Comparison of ENCODE assay signal across 9 mouse cellular contexts in the genomic region with DNA sequence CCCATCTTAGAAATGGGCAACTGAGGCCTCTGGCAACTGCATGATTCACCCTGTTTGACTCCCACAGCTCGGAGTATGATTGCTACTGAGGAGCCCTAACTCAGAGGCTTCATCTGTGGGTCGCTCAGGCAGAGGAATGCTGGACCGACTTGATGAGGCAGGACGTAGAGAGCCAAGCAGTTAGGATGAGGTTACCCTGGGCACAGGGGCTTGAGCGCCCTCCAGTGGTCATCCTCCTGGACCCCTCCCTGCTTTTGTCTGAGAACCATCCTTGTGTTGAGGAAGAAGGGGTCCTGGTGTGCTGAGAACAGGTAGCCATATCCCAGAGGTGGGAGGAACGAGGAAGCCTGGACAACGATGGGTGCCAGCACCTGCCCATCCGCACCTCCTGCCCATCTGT.
A peak's percentile ranks its signal among the peaks of the same experiment; 100 is the strongest.
DNase-seq lines count a peak whose midpoint lies in the region; ATAC-seq and TF ChIP-seq lines count a peak whose summit lies in the region.
"Had no signal": no experiment of that assay in that cellular context is flagged by ENCODE, and none has a peak within 500 bp of the region (broad histone marks: within the 10 kb centered on the region; RNA-seq: fewer than 3 reads in every experiment).

No protein-coding gene starts in this region.

- H3K27ac ChIP-seq in forebrain, embryonic 10.5 days = no peak overlapping the region
- H3K27ac ChIP-seq in forebrain, embryonic 16.5 days (ENCODE audit: low read length) = no peak overlapping the region
- H3K27ac ChIP-seq in testis, adult 2 months (ENCODE audit: control insufficient read depth, insufficient read depth, low read depth, low read length) = no peak overlapping the region
- no peak overlapping the region for H3K27ac ChIP-seq in limb, embryonic 14.5 days (replicated peaks; ENCODE audit: low read depth, low read length)
- H3K27ac ChIP-seq: lung, embryonic 15.5 days had no signal

- WGBS in forebrain, embryonic 10.5 days = 14% methylated on average over 8 of the region's 8 CpGs
- 10% methylated on average over 8 of the region's 8 CpGs for WGBS in forebrain, embryonic 16.5 days
- WGBS in limb, embryonic 14.5 days = 9% methylated on average over 8 of the region's 8 CpGs

- peaks cover 100% of the 10 kb centered on the region for H3K27me3 ChIP-seq in forebrain, embryonic 10.5 days (ENCODE audit: poor library complexity, severe bottlenecking)
- H3K27me3 ChIP-seq in forebrain, embryonic 16.5 days (replicated peaks; ENCODE audit: control insufficient read depth, insufficient read depth, low read length) = peaks cover 71% of the 10 kb centered on the region
- no peaks in the 10 kb centered on the region for H3K27me3 ChIP-seq in testis, adult 2 months (ENCODE audit: control insufficient read depth, insufficient read depth, low read length)
- peaks cover 60% of the 10 kb centered on the region for H3K27me3 ChIP-seq in limb, embryonic 14.5 days (ENCODE audit: control insufficient read depth, insufficient read depth, low read length)

- peaks cover 36% of the 10 kb centered on the region for H3K4me1 ChIP-seq in forebrain, embryonic 10.5 days
- peaks cover 3% of the 10 kb centered on the region; the same call in 1 of the 2 replicates for H3K4me1 ChIP-seq in forebrain, embryonic 16.5 days (replicated peaks; ENCODE audit: control insufficient read depth, insufficient read depth, low read length)
- H3K4me1 ChIP-seq in testis, adult 2 months (ENCODE audit: control insufficient read depth, insufficient read depth, low read length) = peaks cover 18% of the 10 kb centered on the region
- H3K4me1 ChIP-seq in limb, embryonic 14.5 days (ENCODE audit: control insufficient read depth, insufficient read depth, low read length) = peaks cover 17% of the 10 kb centered on the region

- no peaks in the 10 kb centered on the region for H3K36me3 ChIP-seq in forebrain, embryonic 10.5 days (replicated peaks)
- H3K36me3 ChIP-seq in forebrain, embryonic 16.5 days (ENCODE audit: control insufficient read depth, insufficient read depth) = no peaks in the 10 kb centered on the region
- no peaks in the 10 kb centered on the region for H3K36me3 ChIP-seq in testis, adult 2 months (ENCODE audit: control insufficient read depth, insufficient read depth, low read length)
- H3K36me3 ChIP-seq in limb, embryonic 14.5 days (ENCODE audit: control insufficient read depth, insufficient read depth, low read length) = no peaks in the 10 kb centered on the region
- H3K36me3 ChIP-seq: lung, embryonic 15.5 days had no signal

- TF ChIP-seq CTCF in testis, adult 2 months (IDR thresholded peaks at IDR 0.05; ENCODE audit: control insufficient read depth, insufficient read depth, insufficient replicate concordance, low read depth, low read length) = peak; percentile 61; the same call in 1 of the 2 replicates

- no peak overlapping the region for H3K4me3 ChIP-seq in forebrain, embryonic 10.5 days
- no peak overlapping the region for H3K4me3 ChIP-seq in forebrain, embryonic 16.5 days (replicated peaks; ENCODE audit: low read length)
- no peak overlapping the region for H3K4me3 ChIP-seq in testis, adult 2 months (ENCODE audit: control insufficient read depth, low read depth, low read length)
- no peak overlapping the region for H3K4me3 ChIP-seq in limb, embryonic 14.5 days (replicated peaks; ENCODE audit: low read length)
- H3K4me3 ChIP-seq: lung, embryonic 15.5 days had no signal

- DNase-seq in forebrain, embryonic 10.5 days (ENCODE audit: extremely low spot score, low spot score) = peak; percentile 47
- no peak for DNase-seq in testis, postnatal 14 days (ENCODE audit: low spot score)
- DNase-seq in embryo, embryonic 11 days = peak; percentile 71
- DNase-seq in limb, embryonic 14.5 days (ENCODE audit: low spot score) = peak; percentile 36
- no peak for DNase-seq in spleen, postnatal 4 days (ENCODE audit: low spot score in 2 of 2)
- DNase-seq in urinary bladder, postnatal 10 days (ENCODE audit: low spot score) = no peak

- no peaks in the 10 kb centered on the region for H3K9me3 ChIP-seq in forebrain, embryonic 10.5 days
- no peaks in the 10 kb centered on the region for H3K9me3 ChIP-seq in forebrain, embryonic 16.5 days (ENCODE audit: control insufficient read depth, low read length)
- no peaks in the 10 kb centered on the region for H3K9me3 ChIP-seq in limb, embryonic 14.5 days (ENCODE audit: control insufficient read depth, low read length)
- H3K9me3 ChIP-seq: lung, embryonic 15.5 days had no signal

- H3K4me2 ChIP-seq in forebrain, embryonic 16.5 days (ENCODE audit: low read length) = no peak overlapping the region
- no peak overlapping the region for H3K4me2 ChIP-seq in limb, embryonic 14.5 days (replicated peaks; ENCODE audit: low read depth, low read length, severe bottlenecking)
- H3K4me2 ChIP-seq: lung, embryonic 15.5 days had no signal

- ATAC-seq in forebrain, embryonic 16.5 days = no peak
- no peak for ATAC-seq in limb, embryonic 14.5 days (ENCODE audit: low FRiP score, low read depth)

- no peak overlapping the region for H3K9ac ChIP-seq in forebrain, embryonic 16.5 days (replicated peaks; ENCODE audit: low read depth, low read length)
- H3K9ac ChIP-seq in limb, embryonic 14.5 days (ENCODE audit: low read depth, low read length, severe bottlenecking) = no peak overlapping the region
- H3K9ac ChIP-seq: lung, embryonic 15.5 days had no signal

- no peak for TF ChIP-seq POLR2A in testis, adult 2 months (IDR thresholded peaks at IDR 0.05; ENCODE audit: control insufficient read depth, low read depth, low read length)
- no peak for TF ChIP-seq POLR2A in limb, embryonic 14.5 days (IDR thresholded peaks at IDR 0.05; ENCODE audit: borderline replicate concordance, extremely low read depth, insufficient read depth, insufficient read length)

Comparison
In these comparisons a context has a peak if more than half of its experiments do, and no peak if none do; other contexts are left out.
1. DNase-seq: peak in forebrain, embryonic 10.5 days (single experiment), embryo, embryonic 11 days (single experiment) and limb, embryonic 14.5 days (single experiment); none in testis, postnatal 14 days (single experiment), spleen, postnatal 4 days (0 of 2) and urinary bladder, postnatal 10 days (single experiment).